Mouse (Mus musculus) yolk sac, embryonic 10.5 days (tissue): ENCODE measurements around the gene Adcy5.

Source experiments
- DNase-seq: peaks from one replicate; pipeline ENCODE4 v3.0.0-alpha.2; 2017; ENCODE audit warnings: low spot score

Gene Adcy5

DNA sequence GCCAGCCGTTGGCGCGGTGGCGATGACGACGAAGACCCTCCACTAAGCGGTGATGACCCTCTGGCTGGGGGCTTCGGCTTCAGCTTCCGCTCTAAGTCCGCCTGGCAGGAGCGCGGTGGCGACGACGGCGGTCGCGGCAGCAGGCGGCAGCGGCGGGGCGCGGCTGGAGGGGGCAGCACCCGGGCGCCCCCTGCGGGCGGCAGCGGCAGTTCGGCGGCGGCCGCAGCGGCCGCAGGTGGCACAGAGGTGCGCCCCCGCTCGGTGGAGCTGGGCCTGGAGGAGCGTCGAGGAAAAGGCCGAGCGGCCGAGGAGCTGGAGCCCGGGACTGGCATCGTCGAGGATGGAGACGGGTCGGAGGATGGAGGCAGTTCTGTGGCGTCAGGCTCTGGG is 1.6 kb downstream of the Adcy5 start:
- DNase-seq, result peak; percentile 10

DNA sequence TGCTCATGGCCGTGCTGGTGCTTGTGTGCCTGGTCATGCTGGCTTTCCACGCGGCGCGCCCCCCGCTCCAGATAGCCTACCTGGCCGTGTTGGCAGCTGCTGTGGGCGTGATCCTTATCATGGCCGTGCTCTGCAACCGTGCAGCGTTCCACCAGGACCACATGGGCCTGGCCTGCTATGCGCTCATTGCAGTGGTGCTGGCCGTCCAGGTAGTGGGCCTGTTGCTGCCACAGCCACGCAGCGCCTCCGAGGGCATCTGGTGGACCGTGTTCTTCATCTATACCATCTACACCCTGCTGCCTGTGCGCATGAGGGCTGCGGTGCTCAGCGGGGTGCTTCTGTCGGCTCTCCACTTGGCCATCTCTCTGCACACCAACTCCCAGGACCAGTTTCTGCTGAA is 2.2 kb downstream of the Adcy5 start:
- no peak for DNase-seq

DNA sequence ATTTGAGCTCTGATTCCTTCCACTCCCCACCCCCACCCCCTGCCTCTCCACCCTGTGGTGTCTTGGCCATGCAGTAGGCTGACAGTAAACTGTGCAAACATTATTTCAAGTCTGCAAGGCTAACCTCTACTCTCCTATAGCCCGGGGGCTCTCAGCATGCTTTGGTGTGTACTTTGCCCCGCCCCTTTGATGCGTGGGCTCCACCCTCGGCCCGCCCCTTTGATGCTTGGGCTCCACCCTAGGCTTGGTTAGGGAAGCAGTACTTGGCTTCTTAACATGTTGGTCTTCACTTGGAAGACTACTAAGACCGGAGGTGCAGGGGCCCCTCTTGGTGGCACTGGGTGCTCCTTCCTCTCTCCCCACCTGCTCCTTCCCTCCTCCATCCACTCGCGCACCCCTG is 4.9 kb downstream of the Adcy5 start:
- no peak for DNase-seq

DNA sequence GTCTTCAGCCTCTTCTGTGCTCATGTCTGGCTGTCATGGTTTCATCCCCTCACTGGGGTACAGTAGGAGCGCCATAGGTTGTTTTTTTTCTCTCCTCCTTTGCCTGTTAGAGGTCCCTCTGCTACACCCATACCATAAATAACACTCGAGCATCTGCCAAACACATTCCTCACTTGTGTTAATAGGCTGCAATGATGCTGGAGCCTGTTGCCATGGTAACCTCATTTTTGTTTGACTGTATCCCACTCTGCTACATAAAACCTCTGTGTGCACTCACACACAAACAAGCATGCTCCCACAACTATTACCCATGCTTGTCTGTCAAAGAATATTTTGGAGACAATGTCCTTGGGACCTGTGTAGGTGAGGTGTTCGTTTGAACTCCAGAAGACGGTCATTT is 5.3 kb downstream of the Adcy5 start:
- no peak for DNase-seq

DNA sequence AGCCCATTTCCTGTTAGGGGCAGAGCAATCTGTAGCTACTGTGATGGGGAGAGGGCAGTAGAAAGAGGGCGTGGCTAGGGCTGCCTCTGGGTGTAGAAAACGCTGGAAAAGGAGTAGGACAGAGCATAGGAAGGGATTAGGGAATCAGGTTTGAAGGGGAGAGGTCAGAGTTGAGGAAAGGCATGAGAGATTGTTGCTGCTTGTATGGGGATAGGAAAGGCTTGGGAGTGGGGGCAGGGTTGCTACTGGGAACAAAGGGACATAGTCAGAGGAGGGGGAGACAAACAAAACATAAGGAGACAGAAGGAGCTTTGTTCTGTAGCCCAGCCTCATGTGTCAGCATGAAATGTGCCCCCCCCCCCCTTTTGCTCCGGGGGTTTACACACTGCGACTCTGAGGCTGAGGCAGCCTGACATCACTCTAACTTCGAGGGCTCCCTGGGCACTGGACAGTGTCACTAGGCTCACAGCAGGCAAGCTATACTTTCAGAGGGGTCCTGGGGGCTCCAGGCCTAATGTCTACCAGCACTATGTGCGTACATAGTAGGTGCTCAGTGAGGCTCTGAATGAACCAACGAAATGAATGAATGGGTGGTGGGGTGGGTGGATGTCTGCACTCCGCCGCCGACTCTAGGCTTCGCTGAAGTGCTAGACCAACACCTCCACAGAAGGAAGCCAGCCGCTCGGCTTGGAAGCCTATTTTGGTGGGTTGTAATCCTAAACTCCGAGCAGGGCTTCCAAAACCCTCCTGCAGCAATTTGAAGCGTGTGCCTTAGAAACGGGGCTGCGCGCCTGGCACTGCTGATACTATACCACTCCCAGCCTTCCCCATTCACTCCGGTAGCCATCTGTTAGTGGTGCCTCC is 9.9 kb downstream of the Adcy5 start:
- no peak for DNase-seq

DNA sequence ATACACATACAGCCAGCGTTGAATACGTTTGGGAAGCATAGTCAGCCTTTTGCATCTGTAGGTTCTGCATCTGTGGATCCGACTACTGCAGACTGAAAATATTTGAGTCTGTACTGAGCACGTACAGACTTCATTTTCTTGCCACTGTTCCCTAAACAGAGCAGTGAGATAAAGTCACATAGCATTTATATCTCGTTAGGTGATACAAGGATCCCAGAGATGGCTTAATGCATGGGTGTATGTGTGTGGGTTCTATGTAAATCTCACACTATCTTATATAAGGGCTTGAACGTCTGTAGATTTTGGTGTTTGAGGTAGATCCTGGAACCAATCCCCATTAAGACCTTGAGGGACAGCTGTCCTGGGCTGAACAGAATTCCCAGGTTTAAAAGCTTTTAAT is 10.7 kb downstream of the Adcy5 start:
- DNase-seq, result no peak

DNA sequence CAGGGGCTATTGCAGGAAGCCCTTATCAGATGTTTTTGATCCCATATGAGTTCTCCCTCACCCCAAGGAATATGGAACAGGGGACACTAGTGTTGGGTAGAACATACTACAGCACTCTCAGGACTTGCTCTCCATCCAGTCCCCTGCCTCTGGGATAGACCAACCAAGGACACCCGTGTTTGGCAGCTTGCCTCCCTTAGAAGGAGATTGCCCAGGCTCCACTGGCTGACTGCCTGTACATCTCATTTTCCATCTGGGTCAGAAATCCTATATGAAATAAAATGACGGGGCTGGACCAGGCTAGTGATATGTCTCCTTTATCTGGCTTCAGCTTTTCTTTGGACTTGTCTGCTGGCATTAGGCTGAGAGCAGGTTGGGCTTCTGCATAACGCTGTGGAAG is 11.1 kb downstream of the Adcy5 start:
- DNase-seq, result no peak

DNA sequence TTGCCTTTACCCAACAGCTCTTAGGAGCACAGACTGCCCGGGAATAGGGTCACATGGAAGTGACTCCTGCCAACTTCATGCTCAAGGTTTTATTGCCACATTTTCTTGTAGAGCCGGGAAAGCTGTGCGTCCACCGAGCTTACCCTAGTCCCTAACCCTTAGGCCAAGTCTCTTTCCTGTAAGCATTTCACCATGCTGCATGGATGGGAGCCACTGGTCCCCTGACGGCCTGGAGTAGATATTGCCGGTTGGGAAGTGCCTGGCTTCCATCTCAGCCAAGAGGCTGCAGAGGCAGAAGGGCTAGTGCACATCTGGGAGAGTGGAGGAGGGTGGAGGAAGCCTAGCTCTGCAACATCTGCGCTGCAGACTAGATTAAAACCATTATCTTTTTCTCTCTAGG is 14.8 kb downstream of the Adcy5 start:
- no peak for DNase-seq

DNA sequence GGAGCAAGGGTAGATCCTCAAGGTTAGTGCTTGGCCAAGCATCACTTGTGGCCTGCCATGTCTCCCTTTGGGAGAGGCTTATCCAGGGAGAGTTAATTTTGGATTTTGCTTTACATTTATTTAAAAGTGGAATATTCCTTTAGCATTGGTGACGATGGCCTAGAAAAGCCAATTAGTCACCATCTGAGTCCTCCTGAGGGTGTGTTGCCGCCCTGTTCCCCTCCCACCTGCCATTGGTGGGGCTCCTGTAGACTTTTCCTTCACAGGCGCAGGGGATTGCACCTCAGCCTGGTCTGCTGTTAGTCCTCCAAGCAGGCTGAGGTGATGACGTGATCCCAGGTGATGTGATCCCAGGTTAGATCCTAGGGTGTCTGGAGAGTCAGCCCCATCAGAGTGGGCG is 17.5 kb downstream of the Adcy5 start:
- no peak for DNase-seq

DNA sequence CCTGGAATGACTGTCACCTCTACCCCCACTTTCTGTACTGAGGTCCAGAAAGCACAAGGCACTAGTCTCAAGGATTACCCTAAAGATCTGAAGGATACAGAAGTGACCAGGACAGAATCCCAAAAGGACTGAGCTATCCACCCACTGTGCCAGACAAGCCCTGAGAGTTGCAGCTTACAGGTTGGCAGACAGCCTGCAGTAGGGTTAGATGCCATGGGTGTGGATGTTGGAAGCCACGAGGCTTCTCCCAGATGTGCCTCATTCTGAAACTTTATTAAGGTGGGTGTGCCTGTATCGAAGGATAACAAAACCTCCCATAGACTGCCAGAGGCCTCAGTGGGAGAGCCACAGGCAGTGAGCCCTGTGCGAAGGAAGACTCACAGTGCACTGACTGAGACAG is 23.8 kb downstream of the Adcy5 start:
- no peak for DNase-seq

DNA sequence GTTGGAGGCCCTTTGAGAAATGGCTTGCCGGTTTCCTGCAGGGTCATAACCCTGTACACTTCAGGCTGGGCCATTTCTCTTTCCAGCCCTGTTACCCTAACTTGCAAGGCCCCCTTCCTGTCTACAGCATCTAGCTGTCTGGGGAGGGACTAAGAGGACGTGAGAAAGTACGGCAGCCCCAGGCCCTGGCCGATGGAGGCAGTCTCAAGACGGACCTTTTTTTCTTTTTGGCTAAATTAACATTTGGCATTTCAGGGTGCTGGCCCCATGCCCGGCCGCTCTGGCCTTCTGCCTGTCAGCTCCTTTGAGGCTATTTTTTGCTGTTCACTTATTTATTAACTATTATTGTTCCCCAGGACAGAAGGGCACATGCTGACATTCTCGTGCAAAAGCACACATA is 24.4 kb downstream of the Adcy5 start:
- DNase-seq, result no peak

DNA sequence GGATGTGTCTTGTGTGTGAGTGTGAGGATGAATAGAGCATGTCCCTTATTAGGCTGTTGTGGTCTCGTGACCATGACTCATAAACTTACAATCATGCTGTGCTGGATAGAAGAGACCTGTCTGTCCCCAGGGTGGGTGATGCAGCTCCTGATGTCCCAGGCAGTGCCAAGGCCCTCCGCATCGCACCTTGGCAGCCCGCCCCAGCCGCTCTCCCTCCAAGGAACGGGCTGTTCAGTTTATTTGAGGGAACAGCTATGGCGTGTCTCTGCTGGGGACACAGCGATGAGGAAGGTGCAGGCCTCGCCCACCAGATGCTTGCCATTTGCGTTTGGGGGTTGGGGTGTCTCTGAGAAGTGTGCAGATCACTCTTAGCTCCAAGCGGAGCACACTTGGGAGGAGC is 28.5 kb downstream of the Adcy5 start:
- DNase-seq, result no peak

DNA sequence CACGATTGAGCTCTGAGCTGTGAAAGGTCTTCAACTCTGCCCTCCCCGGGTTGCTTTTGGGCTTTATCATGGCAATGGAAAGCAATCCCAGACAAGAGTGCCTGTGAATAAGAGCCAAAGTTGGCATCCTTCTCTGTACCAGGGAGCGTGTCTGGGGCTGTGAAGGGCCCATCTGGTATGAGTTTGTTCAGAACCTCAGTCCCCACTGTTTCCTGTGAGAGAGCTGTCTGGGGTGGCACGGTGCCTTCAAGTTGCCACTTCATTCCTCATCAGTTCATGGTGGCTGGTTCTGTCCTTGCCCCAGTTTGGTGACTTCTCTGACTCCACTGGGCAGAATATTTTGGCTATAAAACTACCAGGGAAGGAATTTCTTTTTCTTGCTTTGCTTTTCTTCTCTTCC is 33.4 kb downstream of the Adcy5 start:
- DNase-seq, result no peak

DNA sequence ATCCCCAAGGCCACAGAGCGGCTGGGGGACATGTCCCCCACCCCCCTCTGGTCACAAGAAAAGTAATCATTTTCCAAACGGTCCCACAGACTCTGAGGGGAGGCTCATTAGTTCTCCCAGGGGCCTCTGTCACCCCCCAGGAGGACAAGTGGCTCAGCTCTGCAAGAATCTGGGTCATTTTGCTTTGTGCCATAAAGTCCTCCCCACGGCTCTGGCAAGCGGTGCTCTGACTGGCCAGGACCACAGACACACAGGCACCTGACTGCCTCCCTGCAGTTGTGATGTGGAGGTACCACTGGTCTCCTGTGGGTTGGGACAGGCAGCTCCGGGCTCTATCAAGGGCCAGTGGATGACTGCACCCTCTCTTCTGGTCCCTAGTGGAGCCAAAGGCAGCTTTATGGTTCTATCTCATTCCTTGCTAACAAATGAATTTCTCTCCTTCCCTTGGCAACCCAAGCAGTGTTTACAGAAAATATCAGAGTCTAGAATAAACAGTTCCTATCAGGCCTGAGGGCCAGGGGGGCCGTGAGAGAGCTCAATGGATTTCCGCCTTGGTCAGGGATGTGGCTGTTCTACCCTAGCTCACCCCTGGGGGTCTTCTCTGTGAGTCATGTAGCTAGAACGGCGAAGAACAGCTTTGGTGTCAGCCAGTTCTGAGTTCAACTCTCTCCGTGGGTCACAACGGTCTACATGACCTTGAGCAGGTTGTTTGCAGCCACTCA is 34.9 kb downstream of the Adcy5 start:
- peak; percentile 30 for DNase-seq

DNA sequence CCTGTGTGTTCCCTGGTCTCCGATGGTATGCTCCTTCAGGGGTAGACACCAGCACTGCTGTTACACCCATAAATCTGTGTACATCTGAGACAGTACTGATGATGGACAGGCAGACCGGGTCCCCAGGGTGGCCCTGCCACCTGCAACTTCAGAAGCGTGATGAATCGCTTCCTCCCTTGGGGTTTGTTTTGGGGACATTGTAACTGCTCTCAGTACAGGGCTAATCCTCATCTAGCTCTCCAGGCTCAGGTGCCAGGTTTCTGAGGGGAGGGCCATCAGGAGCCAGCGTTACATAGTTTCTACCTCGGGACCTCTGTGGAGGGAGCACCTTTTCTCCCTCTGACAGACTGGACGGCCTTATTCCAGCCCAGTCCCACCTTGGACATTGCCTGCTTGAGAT is 36.1 kb downstream of the Adcy5 start:
- no peak for DNase-seq

DNA sequence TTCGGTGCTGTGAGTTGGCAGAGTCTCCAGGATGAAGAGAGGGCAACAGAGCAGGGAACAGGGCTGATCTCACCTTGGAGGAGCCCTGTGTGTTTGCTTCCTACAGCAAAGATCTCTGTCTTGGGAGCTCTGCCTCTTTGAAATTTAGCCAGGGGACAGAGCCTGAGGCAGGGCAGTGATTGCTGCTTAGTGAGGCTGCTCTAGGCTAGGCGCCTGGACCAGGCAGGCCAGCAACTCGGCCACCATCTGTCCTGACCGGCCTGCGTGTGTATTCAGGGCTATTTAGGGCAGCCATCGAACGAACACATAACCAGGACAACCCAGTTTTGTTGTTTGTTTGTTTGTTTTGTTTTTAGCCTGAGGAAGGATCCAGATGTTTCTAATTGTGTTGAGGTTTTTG is 36.6 kb downstream of the Adcy5 start:
- no peak for DNase-seq

DNA sequence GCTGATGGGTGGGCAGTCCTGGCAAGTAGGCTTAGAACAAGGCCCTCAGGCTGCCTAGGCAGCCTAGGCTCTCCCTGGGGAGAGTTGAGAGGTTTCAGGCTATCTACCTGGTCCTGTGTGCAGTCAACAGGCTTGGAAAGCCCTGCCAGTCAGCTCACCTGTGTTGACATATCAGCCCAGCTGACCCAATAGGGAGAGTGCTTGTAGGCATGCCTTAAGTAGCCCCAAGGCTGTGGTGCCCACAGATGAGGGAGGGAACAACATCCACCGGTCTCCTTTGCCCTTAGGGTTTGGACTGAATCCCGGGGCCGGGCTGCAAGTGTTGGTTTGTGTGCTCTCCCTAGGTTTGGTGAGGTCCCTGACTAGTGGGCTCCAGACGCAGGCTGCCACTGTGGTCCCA is 37.8 kb downstream of the Adcy5 start:
- DNase-seq, result no peak

DNA sequence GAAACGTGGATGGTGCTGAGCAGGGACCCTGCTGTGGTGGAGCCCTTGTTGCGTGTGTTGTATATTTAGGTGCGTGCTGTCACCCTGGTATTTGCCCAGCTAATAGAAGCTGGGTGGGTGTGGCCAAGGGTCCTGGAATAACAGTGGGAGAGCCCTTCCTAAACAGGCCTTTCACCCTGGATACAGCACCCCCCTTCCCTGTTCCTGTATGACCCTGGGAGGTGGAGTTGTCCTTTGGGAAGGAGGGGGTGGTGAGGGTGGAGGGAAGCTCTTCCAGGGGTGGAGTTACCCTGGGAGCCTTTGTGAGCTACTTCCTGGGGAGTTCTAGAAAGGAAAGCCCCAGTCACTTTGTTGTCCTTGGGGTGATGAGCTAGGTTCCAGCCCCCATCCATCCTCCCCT is 38.7 kb downstream of the Adcy5 start:
- DNase-seq, result no peak

DNA sequence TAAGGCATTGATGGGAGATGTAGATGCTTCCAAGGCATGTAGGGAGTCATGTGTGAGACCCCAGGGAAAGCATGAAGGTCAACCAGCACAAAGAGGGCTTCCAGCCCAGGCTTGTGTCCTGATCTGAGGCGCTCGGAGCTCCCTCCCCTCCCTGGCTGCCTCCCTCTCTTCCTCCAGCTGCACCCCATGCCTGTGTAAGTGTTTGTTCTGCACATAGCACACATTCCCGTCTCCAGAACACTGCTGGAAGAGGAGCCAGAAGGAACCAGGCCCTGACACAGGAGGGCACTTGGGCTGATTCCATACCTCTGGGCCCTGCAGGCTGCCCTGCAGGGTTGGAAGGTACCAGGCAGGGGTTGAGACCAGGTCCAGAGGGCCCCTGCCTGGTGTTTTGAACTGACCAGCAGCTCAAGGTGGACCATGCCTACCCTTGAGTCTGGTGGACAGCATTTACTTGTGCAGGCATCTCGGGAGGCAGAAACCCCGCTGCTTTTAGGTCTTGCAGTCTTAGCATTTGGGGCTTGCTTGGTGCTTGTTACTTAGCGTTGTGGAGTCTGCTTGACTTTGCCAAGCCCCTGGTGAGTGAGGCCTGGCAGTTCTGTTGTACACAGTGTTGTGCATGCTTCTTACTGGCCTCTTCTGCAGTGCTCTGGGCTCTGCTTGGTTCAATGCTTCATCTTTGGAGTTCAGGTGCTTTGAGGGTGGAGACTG is 45.2 kb downstream of the Adcy5 start:
- DNase-seq, result peak; percentile 58

DNA sequence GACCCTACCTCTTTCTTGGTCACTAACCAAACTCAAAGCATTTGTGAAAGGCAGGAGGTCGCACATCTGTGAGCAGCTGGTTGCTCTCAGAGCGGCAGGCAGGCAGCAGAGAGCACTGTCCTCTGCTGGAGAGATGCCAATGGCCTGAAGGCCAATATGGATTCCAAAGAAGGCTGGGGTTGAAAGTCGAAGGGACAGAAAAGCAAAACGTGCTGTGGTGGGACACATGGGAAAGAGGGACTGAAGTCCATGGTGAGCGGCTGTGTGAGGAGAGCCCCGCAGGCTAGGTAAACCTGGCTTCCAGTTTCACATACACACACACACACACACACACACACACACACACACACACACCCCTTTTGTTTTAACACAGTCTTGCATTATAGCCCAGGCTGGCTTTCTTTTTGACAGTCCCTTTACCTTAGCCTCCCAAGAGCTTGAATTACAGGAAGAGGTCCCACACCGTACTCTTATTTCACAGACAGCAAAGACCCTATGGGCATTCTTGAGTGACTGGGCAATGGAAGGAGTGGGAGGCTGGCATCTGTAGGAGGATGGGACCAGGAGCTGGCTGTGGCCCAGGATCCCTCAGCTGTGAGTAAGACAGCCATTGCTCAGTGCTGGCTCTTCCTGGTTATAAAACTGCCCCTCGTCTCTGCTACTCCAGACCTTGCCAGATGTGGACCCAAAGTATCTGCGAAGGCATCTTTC is 45.9 kb downstream of the Adcy5 start:
- DNase-seq, result no peak

DNA sequence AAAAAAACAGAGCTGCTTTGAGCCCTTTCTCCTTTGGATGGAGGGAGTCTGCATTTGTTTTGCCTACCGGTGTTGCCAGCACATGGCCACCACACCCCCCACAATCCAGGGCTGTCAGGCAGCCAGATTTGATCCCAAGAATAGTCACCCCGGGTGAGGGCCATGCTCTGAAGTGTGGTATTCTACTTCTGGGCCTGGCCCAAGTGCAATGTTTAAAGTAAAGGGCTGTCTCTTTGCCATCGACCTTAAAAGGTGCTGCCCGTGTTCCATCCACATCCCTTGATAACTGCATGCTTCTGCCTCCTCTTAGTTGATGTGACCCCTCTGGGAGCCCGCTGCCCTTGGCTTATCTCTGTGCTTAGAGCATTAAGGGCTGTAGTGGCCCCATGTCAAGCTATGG is 46.6 kb downstream of the Adcy5 start:
- DNase-seq, result no peak

DNA sequence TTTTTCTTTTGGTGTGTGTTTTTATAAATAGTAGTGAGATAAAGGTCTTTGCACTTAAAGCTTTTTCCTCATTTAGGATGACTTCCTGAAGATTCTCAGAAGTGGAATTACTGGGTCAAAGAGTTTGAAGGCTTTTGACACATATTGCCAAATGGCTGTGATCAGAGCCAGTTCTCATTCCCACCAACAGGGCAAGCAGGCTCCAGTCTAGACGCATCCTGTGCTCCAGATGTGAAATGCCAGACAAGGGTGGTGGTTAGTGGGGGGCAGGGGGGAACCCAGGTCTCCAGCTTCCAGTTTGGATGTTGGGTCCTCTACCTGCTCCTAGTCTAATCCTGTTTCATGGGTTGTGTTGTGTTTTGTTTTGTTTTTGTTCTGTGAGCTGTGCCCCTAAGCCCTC is 48.8 kb downstream of the Adcy5 start:
- DNase-seq, result no peak

DNA sequence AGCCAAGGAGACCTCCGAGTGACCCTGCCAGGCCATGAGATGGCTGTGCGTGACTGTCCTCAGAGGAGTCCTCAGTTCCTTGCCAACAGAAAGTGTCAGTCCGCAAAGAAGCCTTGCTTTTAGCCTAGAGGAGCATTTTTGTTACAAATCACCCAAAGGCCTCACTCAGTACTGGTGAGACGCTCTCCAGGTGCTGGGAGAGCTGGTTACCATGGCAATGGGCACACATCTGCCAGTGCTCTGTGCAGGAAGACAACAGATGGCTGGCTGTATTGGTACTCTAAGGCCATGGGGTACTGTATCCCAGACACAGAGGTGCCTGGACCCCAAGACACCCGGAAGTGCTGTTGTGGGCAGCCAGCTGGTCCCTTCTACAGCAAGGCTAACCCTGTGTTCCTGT is 51.0 kb downstream of the Adcy5 start:
- DNase-seq, result no peak
